In genomic region chr9:14147088-14147487, GRCm38 (mm10) we compare ENCODE assay signal across 18 mouse cellular contexts.
DNase-seq lines count a peak whose midpoint lies in the region; ATAC-seq and TF ChIP-seq lines count a peak whose summit lies in the region.
"Had no signal": no experiment of that assay in that cellular context is flagged by ENCODE, and none has a peak within 500 bp of the region (broad histone marks: within the 10 kb centered on the region; RNA-seq: fewer than 3 reads in every experiment).

No protein-coding gene starts in this region.

- H3K27ac ChIP-seq in gastrocnemius, adult 2 months = peak overlapping the region; percentile 25
- H3K27ac ChIP-seq: embryonic facial prominence, embryonic 15.5 days; hindbrain, embryonic 10.5 days; intestine, embryonic 15.5 days; kidney, postnatal 0 days; liver, embryonic 14.5 days; midbrain, embryonic 15.5 days; stomach, postnatal 0 days had no signal

- peak; percentile 66 to 80; a peak in 3 of 4 replicates for ATAC-seq in hematopoietic stem cell, adult 5-6 weeks (replicated peaks in 1 of 2; ENCODE audit: insufficient read depth in 1 of 2, low FRiP score in 2 of 2, low TSS enrichment in 1 of 2, low read depth in 1 of 2, poor library complexity in 2 of 2, severe bottlenecking in 2 of 2)
- ATAC-seq: intestine, embryonic 15.5 days; midbrain, embryonic 15.5 days; Patski had no signal

- DNase-seq in gastrocnemius, adult 2 months = peak; percentile 14
- no peak for DNase-seq in gastrocnemius, postnatal 36 days
- peak; percentile 2 for DNase-seq in lung, postnatal 36 days
- no peak for DNase-seq in lung, adult 18-20 months
- peak; percentile 59 to 63 for DNase-seq in spleen, postnatal 36 days (ENCODE audit: low spot score in 2 of 2)
- DNase-seq in left cerebral cortex, postnatal 14 days (ENCODE audit: low spot score in 2 of 2) = no peak
- no peak for DNase-seq in urinary bladder, postnatal 4 days (ENCODE audit: low spot score in 2 of 2)
- DNase-seq: cerebellum, adult 2 months; right cerebral cortex, postnatal 25 days had no signal

- no peak overlapping the region for H3K4me3 ChIP-seq in gastrocnemius, adult 2 months
- H3K4me3 ChIP-seq: embryonic facial prominence, embryonic 15.5 days; hindbrain, embryonic 10.5 days; intestine, embryonic 15.5 days; midbrain, embryonic 15.5 days had no signal

- intact Hi-C loops in gastrocnemius, adult 2 months (cut with DNase I) = no loop called here
- intact Hi-C loops in gastrocnemius, postnatal 36 days (cut with DNase I) = no loop called here
- intact Hi-C loops in left cerebral cortex, postnatal 14 days (cut with DNase I) = no loop called here

- no peak for TF ChIP-seq CTCF in gastrocnemius, adult 2 months (IDR thresholded peaks at IDR 0.05)

Comparison
In these comparisons a context has a peak if more than half of its experiments do, and no peak if none do; other contexts are left out.
1. DNase-seq: peak in gastrocnemius, adult 2 months (single experiment), lung, postnatal 36 days (single experiment) and spleen, postnatal 36 days (2 of 2); none in gastrocnemius, postnatal 36 days (0 of 2), lung, adult 18-20 months (0 of 2), left cerebral cortex, postnatal 14 days (0 of 2) and urinary bladder, postnatal 4 days (0 of 2).